Mouse (Mus musculus): Measurements from ENCODE around the gene Gm47996. TPM values are rescaled to one million over a fixed set of nuclear protein-coding genes. Genes with fewer than 3 reads are reported as not detected.
"Not testable (repeated sequence)": the region's sequence is repeated elsewhere in the genome, so short reads cannot be mapped to it uniquely, and the experiment has no call there.

The Gm47996 gene
- polyA plus RNA-seq, 1 experiment, result 0.30 TPM

DNA sequence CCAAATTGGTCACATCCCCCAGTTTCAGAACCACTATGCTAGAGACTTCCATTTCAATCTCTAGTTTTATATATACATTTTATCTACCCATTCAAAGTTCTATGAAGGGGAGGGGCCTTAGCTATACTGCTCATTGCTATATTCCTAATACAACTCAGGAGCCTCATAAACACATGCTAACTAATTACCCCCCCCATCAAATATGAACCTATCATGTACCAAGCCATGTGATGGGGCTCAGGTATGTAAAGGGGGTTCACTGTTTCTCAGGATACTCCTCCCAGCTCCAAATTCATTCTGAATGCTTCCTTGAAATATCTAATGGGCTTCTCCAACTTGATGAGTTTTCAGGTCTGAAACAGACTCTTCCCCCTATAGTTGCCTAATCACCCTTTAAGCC lies 9.3 kb upstream of the Gm47996 start:
- DNase-seq (ENCODE audit: low read depth, low spot score), result not testable (repeated sequence)

DNA sequence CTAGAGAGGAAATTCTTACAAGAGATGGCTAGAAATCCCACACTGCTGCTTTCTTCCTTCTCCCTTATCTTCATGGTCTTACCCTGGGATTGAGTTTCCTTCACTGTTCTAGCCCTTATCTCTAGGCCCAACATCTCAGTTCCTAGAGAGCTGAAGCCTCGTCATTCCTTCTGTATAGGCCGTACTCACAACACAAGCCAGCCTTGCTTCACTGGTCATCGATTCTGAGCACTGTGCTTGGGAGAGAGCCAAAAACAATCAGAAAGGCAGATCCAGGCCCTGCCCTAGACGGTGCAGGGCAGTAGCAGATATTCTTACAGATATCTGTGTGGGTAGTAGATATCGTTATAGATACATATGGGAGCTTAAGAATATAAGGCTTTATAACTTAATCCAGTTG lies 7.2 kb upstream of the Gm47996 start:
- DNase-seq (ENCODE audit: low read depth, low spot score), result not testable (repeated sequence)
- WGBS, result 64% methylated on average over 4 of the region's 5 CpGs

DNA sequence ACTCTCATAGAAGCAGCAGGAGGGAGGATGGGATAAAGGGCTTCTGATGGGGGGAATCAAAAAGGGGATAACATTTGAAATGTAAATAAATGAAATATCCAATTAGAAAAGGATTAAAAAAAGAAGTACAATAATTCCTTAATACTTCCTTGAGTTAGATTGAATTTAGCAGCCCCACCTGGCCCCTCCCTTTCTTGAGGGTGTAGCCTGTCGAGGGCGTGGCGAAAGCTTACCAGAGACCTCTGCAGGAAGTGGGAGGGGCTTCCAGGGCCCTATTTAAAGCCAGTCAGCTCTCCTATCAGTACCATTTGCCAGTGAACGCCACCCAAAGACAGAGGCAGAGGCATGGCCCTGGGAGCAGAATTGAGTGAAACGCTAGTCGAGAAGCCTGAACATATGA lies 6.1 kb upstream of the Gm47996 start, which contains the start of gene 3110040M04Rik:
Gene 3110040M04Rik, plus strand, starts transcription at position 304 of the 400 bp plus-strand sequence.
- DNase-seq (ENCODE audit: low read depth, low spot score), result not testable (repeated sequence)
- no CpG with 5 or more reads among the region's 6 CpGs for WGBS

DNA sequence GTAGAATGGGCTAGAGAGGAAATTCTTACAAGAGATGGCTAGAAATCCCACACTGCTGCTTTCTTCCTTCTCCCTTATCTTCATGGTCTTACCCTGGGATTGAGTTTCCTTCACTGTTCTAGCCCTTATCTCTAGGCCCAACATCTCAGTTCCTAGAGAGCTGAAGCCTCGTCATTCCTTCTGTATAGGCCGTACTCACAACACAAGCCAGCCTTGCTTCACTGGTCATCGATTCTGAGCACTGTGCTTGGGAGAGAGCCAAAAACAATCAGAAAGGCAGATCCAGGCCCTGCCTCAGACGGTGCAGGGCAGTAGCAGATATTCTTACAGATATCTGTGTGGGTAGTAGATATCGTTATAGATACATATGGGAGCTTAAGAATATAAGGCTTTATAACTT lies 1.4 kb upstream of the Gm47996 start:
- not testable (repeated sequence) for DNase-seq (ENCODE audit: low read depth, low spot score)

DNA sequence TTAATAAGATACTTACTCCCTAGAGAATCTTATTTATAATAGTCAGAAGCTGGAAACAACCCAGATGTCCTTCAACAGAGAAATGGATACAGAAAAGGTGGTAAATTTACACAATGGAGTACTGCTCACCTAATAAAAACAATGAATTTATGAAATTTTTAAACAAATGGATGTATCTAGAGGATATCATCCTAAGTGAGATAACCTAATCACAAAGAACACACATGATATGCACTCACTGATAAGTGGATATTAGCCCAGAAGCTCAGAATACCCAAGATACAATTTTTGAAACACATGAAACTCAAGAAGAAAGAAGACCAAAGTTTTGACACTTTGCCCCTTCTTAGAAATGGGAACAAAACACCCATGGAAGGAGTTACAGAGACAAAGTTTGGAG lies 987 bp upstream of the Gm47996 start:
- DNase-seq (ENCODE audit: low read depth, low spot score), result not testable (repeated sequence)

More for the DNA sequence above, 1.4 kb upstream of the Gm47996 start:
- 81% methylated on average over 4 of the region's 5 CpGs for WGBS

DNA sequence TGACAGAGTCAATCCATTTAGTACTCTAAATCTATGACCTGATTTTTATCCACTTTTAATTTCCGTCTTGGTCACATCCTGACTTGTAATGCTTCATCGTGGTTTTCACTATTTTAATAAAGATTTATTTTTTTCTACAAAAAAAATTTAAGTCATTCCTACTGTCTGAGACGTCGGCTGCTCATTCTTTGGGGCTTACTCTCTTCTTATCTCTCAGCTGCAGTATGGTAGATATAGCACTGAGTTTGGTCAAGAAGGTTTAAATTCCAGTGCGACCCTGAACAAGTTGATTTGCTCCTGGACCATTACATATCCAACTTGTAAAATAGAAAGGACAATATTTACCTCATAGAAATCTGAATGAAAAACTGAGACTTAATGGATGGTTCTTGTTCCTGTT lies 1.7 kb downstream of the Gm47996 start:
- WGBS, result 93% methylated on average over 5 of the region's 5 CpGs
- DNase-seq (ENCODE audit: low read depth, low spot score), result not testable (repeated sequence)

DNA sequence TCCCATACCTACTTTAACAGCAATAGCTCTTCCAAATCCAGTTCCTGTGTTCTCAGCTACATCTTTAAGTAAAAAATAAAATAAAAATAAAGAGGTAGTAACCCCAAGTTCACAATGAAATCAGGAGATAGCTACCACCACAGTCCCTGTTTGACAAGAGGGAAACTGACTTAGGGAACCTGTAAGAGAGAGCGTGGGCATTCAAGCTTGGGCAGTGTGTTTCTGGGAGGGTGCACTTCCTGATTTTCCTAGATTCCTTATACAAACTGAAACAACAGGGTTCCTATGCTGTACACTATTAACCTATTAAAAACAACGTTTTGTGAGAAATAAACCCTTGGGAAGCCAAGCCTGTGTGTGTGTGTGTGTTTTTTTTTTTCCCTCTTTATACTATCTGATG lies 4.9 kb downstream of the Gm47996 start:
- 42% methylated on average over 2 of the region's 2 CpGs for WGBS
- DNase-seq (ENCODE audit: low read depth, low spot score), result no peak

DNA sequence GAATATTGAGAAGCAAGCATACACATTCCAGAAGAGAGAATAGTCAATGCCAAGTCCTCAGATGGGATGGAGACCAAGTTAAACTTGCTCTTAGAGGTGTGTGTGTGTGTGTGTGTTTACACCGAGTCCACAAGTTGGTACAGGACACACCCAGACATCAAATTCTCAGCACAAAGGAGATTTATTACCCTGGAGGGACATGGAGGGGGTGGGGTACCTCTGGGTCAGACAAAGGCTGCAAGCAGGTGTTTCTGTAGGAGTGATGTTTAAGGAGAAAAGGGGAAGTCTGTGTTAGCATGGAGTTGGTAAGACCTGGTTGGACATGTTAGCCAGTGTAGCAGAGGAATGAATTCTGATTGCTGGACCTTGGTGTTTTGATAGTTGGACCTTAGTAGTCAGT lies 6.1 kb downstream of the Gm47996 start:
- no peak for DNase-seq (ENCODE audit: low read depth, low spot score)
- WGBS, result 24% methylated on average over 1 of the region's 1 CpGs

DNA sequence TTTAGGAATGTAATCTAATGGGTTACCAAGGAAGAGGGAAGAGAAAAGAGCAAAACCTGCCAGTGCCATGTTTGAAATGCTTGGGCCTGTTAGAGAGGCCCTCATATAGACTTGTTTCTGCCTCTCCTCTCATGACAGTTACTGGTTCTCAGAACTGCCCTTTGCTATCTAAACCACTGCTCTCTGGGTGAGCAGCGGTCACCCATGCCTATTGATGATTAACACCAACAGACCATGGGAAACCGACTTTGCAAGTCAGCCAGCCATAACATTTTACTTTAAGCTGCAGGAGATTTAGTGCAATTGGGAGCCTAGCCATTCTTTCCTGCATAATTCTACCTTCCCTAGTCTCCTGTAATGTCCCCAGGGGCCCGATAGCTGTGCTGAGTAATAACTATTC lies 6.5 kb downstream of the Gm47996 start:
- WGBS, result 53% methylated on average over 3 of the region's 3 CpGs
- no peak for DNase-seq (ENCODE audit: low read depth, low spot score)

DNA sequence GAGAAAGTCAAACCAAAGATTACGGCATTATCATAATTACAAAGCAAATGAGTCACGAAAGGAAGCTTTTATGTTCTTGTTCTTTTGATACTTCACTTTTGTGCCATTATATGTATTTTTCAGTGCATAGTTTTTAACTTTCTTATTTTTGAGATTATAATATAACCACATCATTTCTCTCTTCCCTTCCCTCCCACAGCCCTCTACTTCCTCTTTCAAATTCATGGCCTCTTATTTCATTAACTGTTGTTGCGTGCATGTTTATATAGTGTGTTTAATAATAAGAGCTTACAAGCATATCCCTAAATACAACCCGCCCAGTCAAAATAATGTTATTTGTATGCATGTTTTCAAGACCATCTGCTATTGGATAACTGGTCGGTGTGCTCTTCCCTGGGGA lies 9.1 kb downstream of the Gm47996 start:
- WGBS, result 93% methylated on average over 5 of the region's 5 CpGs
- DNase-seq (ENCODE audit: low read depth, low spot score), result no peak

DNA sequence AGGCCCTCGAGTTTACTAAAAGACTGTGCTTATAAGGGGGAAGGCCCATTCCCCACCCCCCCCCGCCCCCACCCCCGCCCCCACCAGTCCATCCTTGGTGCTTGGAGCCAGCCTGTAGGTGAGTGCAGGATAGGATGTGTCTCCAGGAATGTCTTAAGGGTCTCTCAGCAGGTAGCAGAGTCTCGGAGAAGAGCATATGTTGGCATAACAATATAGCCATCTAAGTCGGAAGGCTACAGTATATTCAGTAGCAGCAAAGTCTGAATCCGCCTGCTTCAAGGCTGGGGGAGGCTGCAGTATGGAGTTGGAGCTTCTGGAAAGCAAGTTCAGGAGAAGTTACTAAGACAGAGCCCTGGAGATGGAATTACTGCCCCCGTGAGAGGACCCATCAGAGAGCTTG lies 10.2 kb downstream of the Gm47996 start:
- DNase-seq (ENCODE audit: low read depth, low spot score), result no peak
- 94% methylated on average over 7 of the region's 7 CpGs for whole genome bisulfite sequencing

DNA sequence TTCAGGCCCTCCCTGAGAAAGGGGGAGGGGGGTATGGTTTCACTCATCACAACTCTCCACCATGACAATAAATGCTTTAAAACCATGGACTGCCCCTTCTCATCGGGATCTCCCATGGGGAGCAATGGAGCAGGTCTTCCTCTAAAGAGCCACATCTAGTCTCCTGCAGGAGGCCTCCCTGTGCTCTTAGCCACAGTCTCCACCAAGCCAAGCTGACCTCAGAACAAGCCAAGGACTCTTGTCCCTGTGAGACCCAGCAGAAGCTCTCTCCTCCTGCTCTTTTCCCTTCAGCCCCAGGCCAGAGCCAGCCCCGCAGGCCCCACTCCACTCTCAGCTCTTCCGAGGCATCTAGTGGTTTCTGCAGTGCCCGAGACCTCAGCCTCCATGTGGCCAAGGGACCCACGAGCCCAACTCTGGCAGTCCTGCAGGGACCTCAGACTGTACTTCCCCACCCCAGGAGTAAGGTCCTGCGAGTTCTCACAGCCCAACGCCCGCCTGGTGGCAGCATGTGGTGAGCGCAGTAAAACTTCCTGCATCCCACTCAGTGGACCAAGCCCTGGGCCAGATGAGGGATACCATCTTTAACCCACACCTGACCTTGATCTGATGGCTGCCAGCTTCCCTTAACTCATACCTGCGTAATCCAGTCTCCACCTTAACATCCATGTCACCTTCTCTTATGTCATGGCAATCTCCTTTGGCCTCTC lies 12.8 kb downstream of the Gm47996 start:
- no peak for DNase-seq (ENCODE audit: low read depth, low spot score)
- WGBS, result 90% methylated on average over 10 of the region's 10 CpGs

DNA sequence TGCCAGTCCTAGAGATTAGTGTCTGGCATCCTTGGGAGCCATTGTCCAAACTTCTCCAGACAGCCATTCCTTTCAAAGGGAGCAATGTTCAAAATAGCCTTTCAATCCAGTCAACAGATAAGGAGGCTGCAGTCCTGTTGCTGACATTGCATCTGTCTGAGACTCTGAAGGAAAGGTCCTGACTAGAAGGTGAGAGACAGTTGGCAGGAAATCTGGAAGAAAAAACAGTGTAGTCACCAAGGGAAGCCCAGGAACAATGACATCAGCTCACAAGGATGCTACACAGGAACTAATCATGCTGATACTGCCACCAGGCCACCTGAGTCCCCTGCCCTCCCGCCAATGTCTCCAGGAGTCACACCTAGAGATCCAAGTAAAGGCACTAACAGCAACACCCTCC lies 13.4 kb downstream of the Gm47996 start:
- 82% methylated on average over 1 of the region's 1 CpGs for WGBS
- DNase-seq (ENCODE audit: low read depth, low spot score), result no peak

DNA sequence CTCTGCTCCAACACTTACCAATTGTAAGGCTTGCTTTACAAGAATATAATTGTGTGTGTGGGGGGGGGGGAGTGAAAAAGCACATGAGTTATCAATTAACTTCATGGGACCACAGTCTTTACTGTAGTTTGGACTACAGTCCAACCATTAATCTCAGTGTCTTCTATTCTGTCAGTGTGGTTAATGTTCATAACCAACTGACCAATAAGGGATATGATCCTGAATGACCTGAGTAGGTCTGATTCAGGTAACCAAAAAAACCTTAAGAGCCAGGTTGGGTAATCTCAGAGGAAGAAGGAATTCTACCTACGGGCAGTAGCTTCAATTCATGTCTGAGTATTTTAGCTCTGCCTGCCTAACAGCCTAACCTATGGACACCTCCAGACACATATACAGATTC lies 14.6 kb downstream of the Gm47996 start:
- 90% methylated on average over 1 of the region's 1 CpGs for WGBS
- DNase-seq (ENCODE audit: low read depth, low spot score), result no peak

DNA sequence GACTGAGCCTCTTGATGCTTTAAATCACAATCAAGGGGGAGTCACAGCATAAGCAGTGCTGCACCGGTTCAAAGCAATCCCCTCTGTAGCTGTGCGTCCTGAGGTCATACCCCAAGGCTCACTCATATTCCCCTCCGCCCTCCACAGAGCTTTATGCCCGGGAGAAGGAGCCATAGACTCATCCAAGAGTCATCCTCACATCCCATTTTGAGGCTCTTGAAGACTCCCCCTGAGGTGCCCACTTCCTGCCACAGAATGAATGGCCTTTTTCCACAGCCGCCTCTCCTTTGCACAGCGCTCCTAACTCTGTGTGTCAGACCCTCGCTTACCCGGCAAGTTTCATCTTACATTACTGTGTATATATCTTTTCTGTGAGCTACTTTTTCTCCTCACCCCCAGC lies 17.6 kb downstream of the Gm47996 start:
- 85% methylated on average over 8 of the region's 8 CpGs for WGBS
- no peak for DNase-seq (ENCODE audit: low read depth, low spot score)

DNA sequence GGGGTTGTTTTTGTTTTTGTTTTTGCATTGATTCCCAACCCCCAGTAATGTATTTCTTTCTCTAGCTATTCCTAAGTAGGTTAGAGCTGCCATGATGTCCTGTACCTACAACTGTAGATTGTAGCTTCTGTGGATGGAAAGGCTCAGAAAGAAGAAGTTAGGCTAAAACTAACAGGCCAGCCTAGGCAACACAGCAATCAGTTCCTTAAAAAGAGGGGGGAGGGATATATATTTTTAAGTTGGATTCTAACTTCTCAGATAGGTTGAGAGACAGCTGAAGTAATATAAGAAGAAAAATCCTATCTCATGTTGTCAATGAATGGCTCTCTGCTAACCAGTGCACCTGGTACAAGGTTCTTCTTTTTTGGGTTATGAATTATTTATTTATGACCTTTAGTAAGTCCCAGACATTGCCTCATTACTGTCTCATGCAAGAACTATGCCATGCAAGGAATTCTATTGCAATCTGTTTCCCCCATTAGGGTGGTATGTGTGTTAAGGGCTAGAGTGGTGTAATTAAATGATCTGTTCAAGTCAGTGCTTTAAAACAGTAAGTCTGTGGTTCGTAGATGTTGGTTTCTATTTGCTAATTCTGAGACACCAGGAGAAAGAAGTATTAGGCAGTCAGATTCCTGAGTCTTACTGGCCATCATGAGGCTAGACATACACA lies 18.5 kb downstream of the Gm47996 start:
- DNase-seq (ENCODE audit: low read depth, low spot score), result no peak
- 77% methylated on average over 1 of the region's 1 CpGs for whole genome bisulfite sequencing

DNA sequence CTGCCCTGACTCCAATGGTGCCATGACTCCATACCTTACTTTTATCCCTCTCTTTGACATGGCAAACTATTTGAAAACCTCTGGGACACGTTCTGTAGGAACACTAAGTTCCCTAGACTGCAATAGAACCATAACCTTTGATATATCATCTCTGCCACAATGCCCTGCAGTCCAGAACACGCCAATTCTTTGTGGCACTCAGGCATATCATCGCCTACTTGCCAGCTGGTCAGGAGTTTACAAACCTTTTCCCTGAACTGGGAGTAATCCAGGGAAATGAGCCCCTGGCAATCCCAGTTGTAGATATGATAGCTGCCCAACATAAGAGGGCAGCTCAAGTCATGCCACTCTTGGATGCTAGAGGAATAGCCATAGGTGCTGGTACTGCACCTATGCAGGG lies 22.4 kb downstream of the Gm47996 start:
- no peak for DNase-seq (ENCODE audit: low read depth, low spot score)
- WGBS, result 78% methylated on average over 3 of the region's 3 CpGs

DNA sequence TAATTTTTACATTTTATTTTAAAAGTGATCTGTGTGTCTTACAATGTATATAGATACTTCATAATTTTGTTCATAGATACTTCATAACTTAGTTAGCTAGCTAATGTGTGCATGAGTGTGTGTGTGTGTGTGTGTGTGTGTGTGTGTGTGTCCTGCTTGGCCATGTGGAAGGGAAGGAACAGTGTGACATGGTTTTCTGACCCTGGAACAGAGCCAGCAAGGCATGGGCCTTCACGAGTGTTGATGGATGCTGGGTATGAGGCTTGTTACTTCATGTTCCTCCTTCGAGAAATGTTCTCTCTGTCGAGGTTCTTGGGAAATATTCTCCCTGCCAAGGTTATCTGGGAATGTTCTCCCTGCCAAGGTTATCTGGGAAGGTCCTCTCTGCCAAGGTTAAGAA lies 23.8 kb downstream of the Gm47996 start:
- no peak for DNase-seq (ENCODE audit: low read depth, low spot score)
- 75% methylated on average over 3 of the region's 3 CpGs for WGBS

DNA sequence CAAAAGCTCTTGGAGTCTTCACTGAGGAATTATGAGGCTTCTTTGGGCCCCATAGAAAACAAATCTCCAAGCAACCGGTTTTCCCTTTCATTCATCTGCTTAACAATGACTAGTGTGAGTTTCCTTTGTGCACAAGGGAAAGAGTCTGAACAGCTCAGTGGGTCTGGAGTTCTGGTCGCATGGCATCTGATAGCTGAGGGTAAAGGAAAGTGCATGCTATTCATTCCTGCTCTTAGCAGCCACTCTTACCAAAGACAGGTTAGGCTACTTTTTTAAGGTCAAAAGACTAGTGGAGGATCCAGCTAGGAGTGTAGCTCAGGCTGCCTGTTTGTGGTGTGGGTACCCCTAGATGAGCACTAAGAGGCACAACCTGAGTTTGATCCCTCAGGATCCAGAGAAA lies 25.6 kb downstream of the Gm47996 start:
- 82% methylated on average over 2 of the region's 2 CpGs for WGBS

DNA sequence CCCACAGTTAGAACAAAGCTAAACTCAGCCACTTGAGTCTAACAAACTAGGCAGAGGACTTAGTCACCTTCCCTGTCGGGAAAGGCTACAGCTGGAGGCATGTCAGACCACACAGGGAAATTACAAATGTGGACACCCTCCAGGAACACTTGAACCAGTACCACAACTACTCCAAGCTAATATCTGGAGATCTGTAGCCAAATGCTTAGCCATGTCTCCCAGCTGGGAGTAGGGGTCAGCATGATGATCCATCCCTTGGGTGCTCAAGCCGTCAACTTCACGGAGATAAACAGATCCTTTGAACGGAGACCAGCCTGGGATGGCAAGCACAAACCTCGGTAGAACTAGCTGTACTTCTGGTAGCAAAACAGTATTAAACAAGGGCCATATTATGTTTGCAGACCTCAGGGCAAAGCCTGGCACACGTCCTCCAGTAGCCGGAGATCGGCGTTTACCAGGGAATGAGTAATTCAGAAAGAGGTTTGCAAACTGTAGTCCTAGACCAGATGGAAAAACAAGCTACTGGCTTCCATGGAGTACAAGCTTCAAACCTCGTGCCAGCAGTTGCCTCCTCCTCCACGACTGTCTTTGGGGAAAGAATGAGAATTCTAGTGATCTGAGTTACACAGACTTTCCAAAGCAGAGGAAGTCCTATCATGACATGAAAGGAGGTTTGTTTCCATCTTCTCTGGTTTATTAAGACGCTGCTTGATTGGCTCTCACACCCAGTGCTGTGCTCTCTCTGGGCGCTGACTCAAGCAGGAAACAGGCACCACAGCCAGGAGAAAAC lies 26.4 kb downstream of the Gm47996 start:
- WGBS, result 35% methylated on average over 13 of the region's 13 CpGs
- no peak for DNase-seq (ENCODE audit: low read depth, low spot score)

More for the DNA sequence above, 25.6 kb downstream of the Gm47996 start:
- no peak for DNase-seq (ENCODE audit: low read depth, low spot score)

DNA sequence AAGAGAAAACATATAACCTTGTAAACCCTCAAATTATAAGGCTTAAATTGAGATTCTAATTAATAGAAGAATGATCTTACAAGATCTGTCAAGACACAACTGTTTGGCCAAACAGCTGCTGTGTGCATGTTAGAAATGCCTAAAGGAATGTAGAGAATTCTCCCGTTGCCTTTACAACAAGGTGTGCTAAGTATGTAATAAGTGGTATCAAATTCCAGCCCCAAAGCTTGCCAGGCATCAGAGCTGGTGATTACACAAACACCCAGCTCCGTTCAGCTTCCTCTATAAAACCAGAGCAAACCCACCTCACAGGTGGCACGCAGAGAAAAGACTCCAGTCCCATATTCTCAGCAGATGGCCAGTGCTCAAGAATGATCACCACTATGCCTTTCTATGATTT lies 27.8 kb downstream of the Gm47996 start:
- WGBS, result 29% methylated on average over 3 of the region's 3 CpGs

More for the DNA sequence above, 27.8 kb downstream of the Gm47996 start:
- DNase-seq (ENCODE audit: low read depth, low spot score), result no peak

Measured in large intestine, adult 2 months (tissue).